Mouse (Mus musculus) c-Kit-negative CD71-positive TER-119-positive erythroid progenitor cells, embryonic 14.5 days (primary cell): Measurements from ENCODE around the gene Enoph1.

Experiments
- DNase-seq: peaks from one replicate; pipeline ENCODE4 v3.0.0-alpha.2; 2013; ENCODE audit warnings: low read depth, low spot score

Enoph1 gene

GRCm38 (mm10) chr5:100040281-100040784 is 548 bp downstream of the Enoph1 start:
- DNase-seq = peak; percentile 20

GRCm38 (mm10) chr5:100041272-100041671 is 1.5 kb downstream of the Enoph1 start:
- no peak for DNase-seq

DNA sequence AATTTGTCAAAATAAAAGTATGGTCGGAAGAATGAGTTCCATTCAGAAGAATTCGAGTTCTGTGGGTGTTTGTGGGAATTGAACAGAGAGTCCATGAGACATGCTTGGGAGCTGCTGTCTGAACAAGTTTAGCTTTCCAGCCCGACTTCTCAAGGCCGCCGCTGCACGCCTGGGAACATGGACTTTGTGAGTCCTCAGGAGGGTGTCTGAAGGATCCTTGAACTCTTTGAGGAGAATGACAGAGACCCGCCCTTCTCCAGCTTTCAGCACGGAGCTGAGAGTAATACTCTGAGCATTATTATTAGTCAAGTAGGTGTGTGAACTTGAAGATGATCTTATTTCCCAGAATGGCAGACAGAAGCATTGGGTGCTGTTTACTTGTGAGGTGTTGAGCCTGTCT is 2.7 kb downstream of the Enoph1 start:
- DNase-seq = no peak

GRCm38 (mm10) chr5:100043361-100043760 is 3.6 kb downstream of the Enoph1 start:
- no peak for DNase-seq

- DNase-seq = no peak
These were observed 4.2 kb downstream of the Enoph1 start for GRCm38 (mm10) chr5:100044030-100044429.

- DNase-seq = no peak
These were observed 4.8 kb downstream of the Enoph1 start for GRCm38 (mm10) chr5:100044621-100045020.

GRCm38 (mm10) chr5:100046096-100046495 is 6.3 kb downstream of the Enoph1 start:
- DNase-seq = no peak

GRCm38 (mm10) chr5:100047143-100047640 is 7.4 kb downstream of the Enoph1 start:
- DNase-seq = no peak

- DNase-seq = no peak
These were observed 8.1 kb downstream of the Enoph1 start for GRCm38 (mm10) chr5:100047871-100048270.

- no peak for DNase-seq
These were observed 10.1 kb downstream of the Enoph1 start for GRCm38 (mm10) chr5:100049904-100050303.

GRCm38 (mm10) chr5:100052728-100053127 is 12.9 kb downstream of the Enoph1 start:
- no peak for DNase-seq

DNA sequence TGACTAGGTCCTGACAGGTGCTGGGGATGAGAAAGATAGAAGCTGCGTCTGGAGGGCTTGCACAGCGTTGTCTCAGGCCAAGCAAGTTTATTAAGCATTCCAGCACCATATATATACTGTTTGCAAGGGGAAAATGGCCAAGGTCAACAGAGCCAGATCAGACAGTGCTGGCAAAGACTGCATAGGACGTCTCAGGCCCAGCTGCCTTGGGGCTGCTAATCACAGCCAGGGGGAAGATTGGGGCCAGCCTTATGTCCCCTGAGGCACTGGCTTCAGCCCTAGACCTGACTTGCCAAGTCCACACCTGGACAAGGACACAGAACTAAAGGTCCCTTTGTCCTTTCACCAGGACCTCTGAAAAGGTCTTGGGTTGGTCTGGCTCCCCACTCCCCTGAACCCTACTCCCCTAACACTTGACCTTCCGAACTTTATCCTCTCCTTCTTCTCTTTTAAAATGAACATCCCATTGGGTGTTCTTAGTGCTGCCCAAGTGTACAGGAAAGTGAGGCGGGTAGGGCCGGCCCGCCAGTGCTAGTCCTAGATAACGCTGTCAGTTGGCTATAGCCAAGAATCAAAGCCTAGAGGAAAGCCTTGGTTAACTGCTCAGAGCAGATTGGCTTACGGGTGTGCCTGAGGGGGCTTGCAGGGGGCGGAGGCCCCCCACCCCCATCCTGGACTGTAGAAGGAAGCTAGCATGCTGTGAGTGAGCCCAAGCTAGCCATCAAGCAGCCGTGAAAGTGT is 15.2 kb downstream of the Enoph1 start:
- DNase-seq = no peak

DNA sequence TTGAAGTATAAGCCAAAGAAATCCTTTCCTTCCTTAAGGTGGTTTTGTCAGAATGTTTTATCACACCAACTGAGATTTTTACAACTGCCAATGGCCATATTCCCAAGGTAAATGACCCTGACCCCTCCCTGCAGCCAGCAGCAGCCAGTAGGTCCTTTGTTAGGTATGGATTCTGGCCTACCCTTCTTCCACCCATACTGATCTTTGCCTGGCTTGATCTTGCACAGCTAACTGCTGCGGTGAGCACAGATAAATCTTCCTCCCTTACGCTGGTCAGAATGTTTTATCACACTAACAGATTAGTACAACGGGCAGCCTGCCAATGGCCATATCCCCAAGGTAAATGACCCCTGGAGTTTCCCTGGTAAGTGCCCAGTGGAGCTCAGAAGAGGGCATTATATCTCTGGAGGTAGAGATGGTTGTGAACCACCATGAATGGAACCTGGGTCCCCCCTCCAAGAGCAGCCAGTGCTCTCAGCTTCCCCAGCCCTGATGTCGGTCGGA is 16.1 kb downstream of the Enoph1 start:
- DNase-seq = no peak

GRCm38 (mm10) chr5:100057461-100058209 is 17.9 kb downstream of the Enoph1 start:
- DNase-seq = no peak

GRCm38 (mm10) chr5:100058729-100059128 is 18.9 kb downstream of the Enoph1 start:
- DNase-seq = no peak

DNA sequence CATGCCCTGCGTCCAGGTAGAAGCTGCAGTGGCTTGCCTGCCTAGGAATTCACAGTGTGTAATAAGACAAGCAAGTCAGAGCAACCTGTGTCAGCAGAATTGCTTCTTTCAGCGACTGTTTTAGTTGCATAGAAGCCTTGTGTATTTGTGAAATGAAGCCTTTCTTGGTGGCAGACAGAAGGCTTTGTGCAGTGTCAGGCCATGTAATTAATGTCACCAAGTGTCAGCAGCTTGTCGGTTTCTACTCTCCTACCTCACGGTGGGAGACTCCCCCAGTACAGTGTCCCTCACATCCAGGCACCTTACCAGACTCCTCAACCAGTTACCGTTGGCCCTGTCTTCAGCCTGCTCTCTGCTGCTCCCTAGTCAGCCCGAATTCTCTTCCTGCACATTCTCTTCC is 19.5 kb downstream of the Enoph1 start:
- no peak for DNase-seq

DNA sequence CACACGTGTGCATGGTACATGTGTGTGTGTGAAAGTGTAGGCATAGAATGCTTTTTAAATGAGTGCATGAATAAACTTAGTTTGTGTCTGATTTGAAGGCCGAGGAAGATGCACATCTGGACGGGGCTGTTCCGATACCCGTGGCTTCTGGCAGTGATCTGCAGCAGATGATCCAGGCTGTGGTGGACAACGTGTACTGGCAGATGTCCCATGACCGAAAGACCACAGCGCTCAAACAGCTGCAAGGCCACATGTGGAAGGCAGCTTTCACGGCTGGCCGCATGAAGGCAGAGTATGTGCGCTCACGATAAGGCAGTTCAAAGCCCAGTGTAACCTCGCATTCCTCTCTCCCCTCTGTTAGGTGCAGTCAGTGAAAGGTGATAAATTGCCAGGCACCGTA is 21.1 kb downstream of the Enoph1 start:
- no peak for DNase-seq

DNA sequence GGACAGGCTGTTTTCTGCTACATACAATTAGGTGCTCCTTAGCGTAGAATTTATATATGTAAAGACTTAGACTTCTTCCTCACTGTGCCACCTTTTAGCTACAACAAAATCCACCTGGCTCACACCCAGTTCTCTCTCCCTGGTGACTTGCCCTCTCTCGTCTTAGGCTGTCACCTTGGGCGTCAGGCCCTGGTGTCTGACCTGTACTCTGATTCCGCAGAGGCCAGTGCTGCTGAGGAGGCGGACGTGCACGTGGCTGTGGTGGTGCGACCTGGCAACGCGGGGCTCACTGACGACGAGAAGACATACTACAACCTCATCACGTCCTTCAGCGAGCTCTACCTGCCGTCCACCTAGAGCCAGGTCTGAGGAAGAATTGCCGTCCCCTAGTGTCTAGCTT is 27.8 kb downstream of the Enoph1 start:
- no peak for DNase-seq

- no peak for DNase-seq
These were observed 29.7 kb downstream of the Enoph1 start for GRCm38 (mm10) chr5:100069526-100069925.

DNA sequence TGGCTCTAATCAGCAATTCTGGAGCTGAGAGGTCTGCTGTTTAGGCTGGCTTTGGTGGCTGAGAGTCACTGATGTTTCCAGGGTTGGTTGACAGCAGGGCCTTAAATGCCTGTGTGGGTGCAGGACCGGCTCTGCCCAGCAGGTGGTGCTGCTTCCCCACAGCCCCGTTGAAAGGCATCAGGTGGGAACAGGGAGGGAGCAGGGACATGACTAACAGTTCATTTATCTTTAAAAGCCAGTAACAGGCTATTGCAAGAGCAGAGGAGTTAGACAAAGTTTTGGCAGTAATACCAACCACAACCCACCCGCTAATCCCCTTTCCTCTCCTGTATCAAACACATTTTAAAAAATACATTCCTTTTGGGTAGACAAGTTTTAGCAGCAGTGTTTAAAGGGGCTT is 30.5 kb downstream of the Enoph1 start:
- peak; percentile 44 for DNase-seq

DNA sequence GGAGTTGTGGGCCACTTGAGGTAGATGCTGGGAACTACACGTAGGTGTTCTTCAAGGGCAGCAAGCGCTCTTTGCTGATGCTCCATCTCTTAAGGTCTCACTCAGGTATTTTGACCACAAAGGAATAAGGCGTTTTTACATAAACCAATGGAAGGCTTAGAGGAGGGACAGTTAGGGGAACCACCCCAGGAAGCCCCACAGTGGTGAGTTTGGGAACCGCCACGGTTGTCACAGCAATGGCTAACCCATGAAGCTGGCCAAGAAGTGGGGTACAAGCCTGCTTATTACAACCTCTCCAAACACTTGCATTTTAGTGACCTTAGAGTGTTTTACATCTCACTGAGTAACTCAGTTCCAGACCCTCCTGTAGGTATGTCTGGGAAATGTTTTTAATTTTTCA is 31.8 kb downstream of the Enoph1 start:
- DNase-seq = no peak

GRCm38 (mm10) chr5:100072557-100072956 is 32.8 kb downstream of the Enoph1 start:
- DNase-seq = no peak

GRCm38 (mm10) chr5:100074571-100074970 is 34.8 kb downstream of the Enoph1 start:
- no peak for DNase-seq
